Mouse (Mus musculus): ENCODE measurements around the gene Zfp853. TPM values are rescaled to one million over a fixed set of nuclear protein-coding genes. Genes with fewer than 3 reads are reported as not detected.

Gene Zfp853
- polyA plus RNA-seq, 1 experiment from 2014 or later = not detected

- Histone ChIP-seq H3K9ac (ENCODE audit: low read length) (peak overlapping the region; percentile 32), H3K4me2 (ENCODE audit: low read length) (peak overlapping the region; percentile 43), H3K27me3 (replicated peaks; ENCODE audit: control insufficient read depth, insufficient read depth, low read length) (peaks cover 43% of the 10 kb centered on the region), H3K4me3 (ENCODE audit: low read depth, low read length) (peak overlapping the region; percentile 9; the same call in 1 of the 2 replicates), H3K4me1 (ENCODE audit: control insufficient read depth, insufficient read depth, low read length) (no peaks in the 10 kb centered on the region), H3K9me3 (replicated peaks; ENCODE audit: control insufficient read depth, low read length) (no peaks in the 10 kb centered on the region), H3K36me3 (ENCODE audit: control insufficient read depth, insufficient read depth, low read length) (0 out of 2 replicates have a peak, but pooled peaks cover 4% of the 10 kb centered on the region), H3K27ac (ENCODE audit: low read depth, low read length) (no peak overlapping the region)
- DNase-seq (ENCODE audit: low spot score) (peak; percentile 25), ATAC-seq (no peak)
- 2% methylated on average over 48 of the region's 48 CpGs for WGBS
Measured at GRCm38 (mm10) chr5:143287774-143288328, 5.6 kb downstream of the Zfp853 start.

- 40% methylated on average over 6 of the region's 6 CpGs for WGBS
- H3K9me3 ChIP-seq (replicated peaks; ENCODE audit: control insufficient read depth, low read length) = no peaks in the 10 kb centered on the region
- no peak overlapping the region for H3K4me2 ChIP-seq (ENCODE audit: low read length)
- H3K27ac ChIP-seq (ENCODE audit: low read depth, low read length) = no peak overlapping the region
- H3K9ac ChIP-seq (ENCODE audit: low read length) = no peak overlapping the region
- no peak for DNase-seq (ENCODE audit: low spot score)
- no peak overlapping the region for H3K4me3 ChIP-seq (ENCODE audit: low read depth, low read length)
- no peaks in the 10 kb centered on the region for H3K4me1 ChIP-seq (ENCODE audit: control insufficient read depth, insufficient read depth, low read length)
- ATAC-seq = no peak
- 0 out of 2 replicates have a peak, but pooled peaks cover 4% of the 10 kb centered on the region for H3K36me3 ChIP-seq (ENCODE audit: control insufficient read depth, insufficient read depth, low read length)
- H3K27me3 ChIP-seq (replicated peaks; ENCODE audit: control insufficient read depth, insufficient read depth, low read length) = peaks cover 31% of the 10 kb centered on the region
Measured at GRCm38 (mm10) chr5:143284762-143285161, 8.7 kb downstream of the Zfp853 start.

GRCm38 (mm10) chr5:143279247-143279646 is 14.2 kb downstream of the Zfp853 start:
- ATAC-seq (no peak), DNase-seq (ENCODE audit: low spot score) (no peak)
- H3K4me3 ChIP-seq (ENCODE audit: low read depth, low read length) = no peak overlapping the region
- no peaks in the 10 kb centered on the region for H3K36me3 ChIP-seq (ENCODE audit: control insufficient read depth, insufficient read depth, low read length)
- 39% methylated on average over 10 of the region's 10 CpGs for WGBS
- H3K4me1 ChIP-seq (ENCODE audit: control insufficient read depth, insufficient read depth, low read length) = no peaks in the 10 kb centered on the region
- no peaks in the 10 kb centered on the region for H3K27me3 ChIP-seq (replicated peaks; ENCODE audit: control insufficient read depth, insufficient read depth, low read length)
- no peak overlapping the region for H3K9ac ChIP-seq (ENCODE audit: low read length)
- no peak overlapping the region for H3K27ac ChIP-seq (ENCODE audit: low read depth, low read length)
- H3K4me2 ChIP-seq (ENCODE audit: low read length) = no peak overlapping the region
- no peaks in the 10 kb centered on the region for H3K9me3 ChIP-seq (replicated peaks; ENCODE audit: control insufficient read depth, low read length)

GRCm38 (mm10) chr5:143275761-143276160 is 17.7 kb downstream of the Zfp853 start:
- H3K4me1 ChIP-seq (ENCODE audit: control insufficient read depth, insufficient read depth, low read length) = peaks cover under 1% of the 10 kb centered on the region; the same call in 1 of the 2 replicates
- WGBS = 55% methylated on average over 5 of the region's 5 CpGs
- H3K36me3 ChIP-seq (ENCODE audit: control insufficient read depth, insufficient read depth, low read length) = no peaks in the 10 kb centered on the region
- H3K9ac ChIP-seq (ENCODE audit: low read length) = no peak overlapping the region
- no peaks in the 10 kb centered on the region for H3K9me3 ChIP-seq (replicated peaks; ENCODE audit: control insufficient read depth, low read length)
- DNase-seq (ENCODE audit: low spot score) = no peak
- no peaks in the 10 kb centered on the region for H3K27me3 ChIP-seq (replicated peaks; ENCODE audit: control insufficient read depth, insufficient read depth, low read length)
- H3K4me2 ChIP-seq (ENCODE audit: low read length) = no peak overlapping the region
- no peak overlapping the region for H3K4me3 ChIP-seq (ENCODE audit: low read depth, low read length)
- H3K27ac ChIP-seq (ENCODE audit: low read depth, low read length) = no peak overlapping the region
- no peak for ATAC-seq

GRCm38 (mm10) chr5:143272540-143273330 is 20.7 kb downstream of the Zfp853 start:
- Histone ChIP-seq H3K27me3 (replicated peaks; ENCODE audit: control insufficient read depth, insufficient read depth, low read length) (no peaks in the 10 kb centered on the region), H3K4me3 (ENCODE audit: low read depth, low read length) (no peak overlapping the region), H3K36me3 (ENCODE audit: control insufficient read depth, insufficient read depth, low read length) (no peaks in the 10 kb centered on the region), H3K4me1 (ENCODE audit: control insufficient read depth, insufficient read depth, low read length) (peaks cover 14% of the 10 kb centered on the region), H3K9ac (ENCODE audit: low read length) (no peak overlapping the region), H3K27ac (ENCODE audit: low read depth, low read length) (no peak overlapping the region), H3K9me3 (replicated peaks; ENCODE audit: control insufficient read depth, low read length) (no peaks in the 10 kb centered on the region), H3K4me2 (ENCODE audit: low read length) (no peak overlapping the region)
- ATAC-seq = no peak
- peak; percentile 33 for DNase-seq (ENCODE audit: low spot score)
- 90% methylated on average over 16 of the region's 16 CpGs for WGBS

- DNase-seq (ENCODE audit: low spot score) (no peak), ATAC-seq (no peak)
- no peak overlapping the region for H3K4me3 ChIP-seq (ENCODE audit: low read depth, low read length)
- H3K27me3 ChIP-seq (replicated peaks; ENCODE audit: control insufficient read depth, insufficient read depth, low read length) = no peaks in the 10 kb centered on the region
- H3K4me1 ChIP-seq (ENCODE audit: control insufficient read depth, insufficient read depth, low read length) = peaks cover 14% of the 10 kb centered on the region
- no peak overlapping the region for H3K27ac ChIP-seq (ENCODE audit: low read depth, low read length)
- no peak overlapping the region for H3K9ac ChIP-seq (ENCODE audit: low read length)
- H3K4me2 ChIP-seq (ENCODE audit: low read length) = no peak overlapping the region
- no peaks in the 10 kb centered on the region for H3K36me3 ChIP-seq (ENCODE audit: control insufficient read depth, insufficient read depth, low read length)
- 80% methylated on average over 3 of the region's 3 CpGs for whole genome bisulfite sequencing
- no peaks in the 10 kb centered on the region for H3K9me3 ChIP-seq (replicated peaks; ENCODE audit: control insufficient read depth, low read length)
Measured at GRCm38 (mm10) chr5:143272108-143272507, 21.3 kb downstream of the Zfp853 start.

GRCm38 (mm10) chr5:143271642-143272041 is 21.8 kb downstream of the Zfp853 start:
- 91% methylated on average over 6 of the region's 6 CpGs for WGBS
- ATAC-seq = no peak
- Histone ChIP-seq H3K4me2 (ENCODE audit: low read length) (no peak overlapping the region), H3K27me3 (replicated peaks; ENCODE audit: control insufficient read depth, insufficient read depth, low read length) (no peaks in the 10 kb centered on the region), H3K9ac (ENCODE audit: low read length) (no peak overlapping the region), H3K9me3 (replicated peaks; ENCODE audit: control insufficient read depth, low read length) (no peaks in the 10 kb centered on the region), H3K4me1 (ENCODE audit: control insufficient read depth, insufficient read depth, low read length) (peaks cover 14% of the 10 kb centered on the region), H3K36me3 (ENCODE audit: control insufficient read depth, insufficient read depth, low read length) (no peaks in the 10 kb centered on the region), H3K27ac (ENCODE audit: low read depth, low read length) (no peak overlapping the region), H3K4me3 (ENCODE audit: low read depth, low read length) (no peak overlapping the region)
- DNase-seq (ENCODE audit: low spot score) = no peak

GRCm38 (mm10) chr5:143270151-143270519 is 23.3 kb downstream of the Zfp853 start:
- H3K36me3 ChIP-seq (ENCODE audit: control insufficient read depth, insufficient read depth, low read length) = no peaks in the 10 kb centered on the region
- H3K27ac ChIP-seq (ENCODE audit: low read depth, low read length) = no peak overlapping the region
- no peak for DNase-seq (ENCODE audit: low spot score)
- WGBS = 2% methylated on average over 12 of the region's 12 CpGs
- no peak; the same call in 1 of the 2 replicates for ATAC-seq
- H3K9me3 ChIP-seq (replicated peaks; ENCODE audit: control insufficient read depth, low read length) = no peaks in the 10 kb centered on the region
- peak overlapping the region; percentile 84 for H3K4me2 ChIP-seq (ENCODE audit: low read length)
- peaks cover 14% of the 10 kb centered on the region for H3K4me1 ChIP-seq (ENCODE audit: control insufficient read depth, insufficient read depth, low read length)
- no peaks in the 10 kb centered on the region for H3K27me3 ChIP-seq (replicated peaks; ENCODE audit: control insufficient read depth, insufficient read depth, low read length)
- H3K4me3 ChIP-seq (ENCODE audit: low read depth, low read length) = peak overlapping the region; percentile 98
- peak overlapping the region; percentile 95 for H3K9ac ChIP-seq (ENCODE audit: low read length)
